Mouse (Mus musculus) hindbrain, embryonic 14.5 days (tissue): ENCODE data around the gene Alkbh7. TPM values are rescaled to one million over a fixed set of nuclear protein-coding genes. Genes with fewer than 3 reads are reported as not detected.

ENCODE experiments used
- ATAC-seq: fragments of 200-750 bp; cut with Nextera tagmentation; 2 replicates; pipeline ENCODE4 v1.8.0; 2017; ENCODE audit warnings: moderate number of reproducible peaks, mild to moderate bottlenecking, moderate TSS enrichment, moderate library complexity; ENCODE audit not compliant: low FRiP score
- DNase-seq: peaks from one replicate; pipeline ENCODE4 v3.0.0-alpha.2; 2015; ENCODE audit warnings: low spot score
- H3K27ac ChIP-seq: fragments of 300-500 bp; sonication (generic); 2 replicates; pipeline ENCODE4 v1.5.1; 2014; ENCODE audit warnings: mild to moderate bottlenecking, moderate library complexity
- H3K27me3 ChIP-seq: fragments of 300-500 bp; sonication (generic); 2 replicates; pipeline ENCODE4 v1.6.1; 2014; ENCODE audit warnings: mild to moderate bottlenecking, low read length, mixed read lengths; ENCODE audit not compliant: control insufficient read depth, insufficient read depth
- H3K36me3 ChIP-seq: fragments of 300-500 bp; sonication (generic); replicated peaks from 2 replicates; pipeline ENCODE4 v1.6.1; 2014; ENCODE audit not compliant: control insufficient read depth, insufficient read depth
- H3K4me1 ChIP-seq: fragments of 300-500 bp; sonication (generic); replicated peaks from 2 replicates; pipeline ENCODE4 v1.6.1; 2014; ENCODE audit warnings: antibody characterized with exemption, low read length, mixed read lengths; ENCODE audit not compliant: control insufficient read depth, insufficient read depth
- H3K4me2 ChIP-seq: fragments of 300-500 bp; sonication (generic); replicated peaks from 2 replicates; pipeline ENCODE4 v1.6.1; 2014; ENCODE audit warnings: mild to moderate bottlenecking, moderate library complexity
- H3K4me3 ChIP-seq: fragments of 300-500 bp; sonication (generic); replicated peaks from 2 replicates; pipeline ENCODE4 v1.5.1; 2014; ENCODE audit warnings: mild to moderate bottlenecking, low read length
- H3K9ac ChIP-seq: fragments of 300-500 bp; sonication (generic); 2 replicates; pipeline ENCODE4 v1.6.1; 2014
- H3K9me3 ChIP-seq: fragments of 300-500 bp; sonication (generic); 2 replicates; pipeline ENCODE4 v1.6.1; 2016; ENCODE audit warnings: low read length; ENCODE audit not compliant: control insufficient read depth
- WGBS: fragments of 180-500 bp; shearing (Covaris S2); extraction: QIAGEN DNeasy Blood & Tissue Kit; methylation state at CpG from one replicate; pipeline ENCODE4 v1.1.7; 2014; 5-methylcytosine and 5-hydroxymethylcytosine counted together
- polyA plus RNA-seq: library from polyadenylated mRNA; unstranded; fragments of >200 nt; fragmentation: Nextera tagmentation; extraction: Ambion mirVana; gene quantifications from 2 replicates; pipeline ENCODE4 v1.2.1, GENCODE M21; 2014

Gene Alkbh7
- polyA plus RNA-seq, 1 experiment from 2014 or later: 55.7 TPM

GRCm38 (mm10) chr17:56969321-56969720, 27.8 kb upstream of the Alkbh7 start:
- H3K36me3 ChIP-seq: no peaks in the 10 kb centered on the region
- no peaks in the 10 kb centered on the region for H3K9me3 ChIP-seq
- ATAC-seq (no peak), DNase-seq (no peak)
- H3K4me1 ChIP-seq: no peaks in the 10 kb centered on the region
- H3K4me2 ChIP-seq: no peak overlapping the region
- no peak overlapping the region for H3K9ac ChIP-seq
- H3K4me3 ChIP-seq: no peak overlapping the region
- no peaks in the 10 kb centered on the region for H3K27me3 ChIP-seq
- H3K27ac ChIP-seq: no peak overlapping the region
- WGBS: 76% methylated on average over 3 of the region's 3 CpGs

- no peak for ATAC-seq
- Histone ChIP-seq H3K4me3 (no peak overlapping the region), H3K27ac (no peak overlapping the region), H3K27me3 (no peaks in the 10 kb centered on the region), H3K9me3 (no peaks in the 10 kb centered on the region), H3K9ac (no peak overlapping the region), H3K4me1 (no peaks in the 10 kb centered on the region), H3K4me2 (no peak overlapping the region), H3K36me3 (no peaks in the 10 kb centered on the region)
- DNase-seq: no peak
- 65% methylated on average over 5 of the region's 5 CpGs for WGBS
These were observed 27.1 kb upstream of the Alkbh7 start for GRCm38 (mm10) chr17:56970081-56970480.

GRCm38 (mm10) chr17:56973956-56974707, 23.0 kb upstream of the Alkbh7 start:
- H3K9me3 ChIP-seq: no peaks in the 10 kb centered on the region
- no peaks in the 10 kb centered on the region for H3K4me1 ChIP-seq
- ATAC-seq (no peak), DNase-seq (no peak)
- no peak overlapping the region for H3K27ac ChIP-seq
- WGBS: 59% methylated on average over 11 of the region's 14 CpGs
- no peaks in the 10 kb centered on the region for H3K27me3 ChIP-seq
- H3K36me3 ChIP-seq: no peaks in the 10 kb centered on the region
- H3K4me2 ChIP-seq: no peak overlapping the region
- H3K4me3 ChIP-seq: no peak overlapping the region
- H3K9ac ChIP-seq: no peak overlapping the region

- no peak overlapping the region for H3K9ac ChIP-seq
- H3K4me2 ChIP-seq: no peak overlapping the region
- no peaks in the 10 kb centered on the region for H3K9me3 ChIP-seq
- DNase-seq (no peak), ATAC-seq (no peak)
- no peaks in the 10 kb centered on the region for H3K27me3 ChIP-seq
- no peak overlapping the region for H3K27ac ChIP-seq
- H3K36me3 ChIP-seq: no peaks in the 10 kb centered on the region
- no peak overlapping the region for H3K4me3 ChIP-seq
- 89% methylated on average over 5 of the region's 5 CpGs for WGBS
- no peaks in the 10 kb centered on the region for H3K4me1 ChIP-seq
These were observed 22.4 kb upstream of the Alkbh7 start for GRCm38 (mm10) chr17:56974708-56975240.

GRCm38 (mm10) chr17:56975391-56975790, 21.7 kb upstream of the Alkbh7 start:
- 74% methylated on average over 3 of the region's 3 CpGs for WGBS
- no peaks in the 10 kb centered on the region for H3K4me1 ChIP-seq
- no peak overlapping the region for H3K4me2 ChIP-seq
- no peaks in the 10 kb centered on the region for H3K36me3 ChIP-seq
- no peaks in the 10 kb centered on the region for H3K9me3 ChIP-seq
- no peaks in the 10 kb centered on the region for H3K27me3 ChIP-seq
- DNase-seq (no peak), ATAC-seq (no peak)
- no peak overlapping the region for H3K4me3 ChIP-seq
- H3K27ac ChIP-seq: no peak overlapping the region
- H3K9ac ChIP-seq: no peak overlapping the region

GRCm38 (mm10) chr17:56976531-56977390, 20.4 kb upstream of the Alkbh7 start:
- H3K27me3 ChIP-seq: no peaks in the 10 kb centered on the region
- no peaks in the 10 kb centered on the region for H3K4me1 ChIP-seq
- no peaks in the 10 kb centered on the region for H3K9me3 ChIP-seq
- no peak for DNase-seq
- H3K36me3 ChIP-seq: no peaks in the 10 kb centered on the region
- WGBS: 80% methylated on average over 8 of the region's 8 CpGs
- no peak overlapping the region for H3K9ac ChIP-seq
- ATAC-seq: no peak
- H3K4me3 ChIP-seq: no peak overlapping the region
- no peak overlapping the region for H3K4me2 ChIP-seq
- no peak overlapping the region for H3K27ac ChIP-seq

- Histone ChIP-seq H3K4me3 (no peak overlapping the region), H3K27me3 (no peaks in the 10 kb centered on the region), H3K27ac (no peak overlapping the region), H3K4me2 (no peak overlapping the region), H3K4me1 (no peaks in the 10 kb centered on the region), H3K36me3 (no peaks in the 10 kb centered on the region), H3K9ac (no peak overlapping the region), H3K9me3 (no peaks in the 10 kb centered on the region)
- no peak for ATAC-seq
- WGBS: 40% methylated on average over 7 of the region's 8 CpGs
- DNase-seq: no peak
These were observed 17.6 kb upstream of the Alkbh7 start for GRCm38 (mm10) chr17:56979524-56979923.

GRCm38 (mm10) chr17:56981049-56981448, 16.1 kb upstream of the Alkbh7 start:
- H3K4me1 ChIP-seq: no peaks in the 10 kb centered on the region
- no peaks in the 10 kb centered on the region for H3K27me3 ChIP-seq
- H3K9ac ChIP-seq: no peak overlapping the region
- H3K4me3 ChIP-seq: no peak overlapping the region
- H3K9me3 ChIP-seq: no peaks in the 10 kb centered on the region
- H3K27ac ChIP-seq: no peak overlapping the region
- H3K4me2 ChIP-seq: no peak overlapping the region
- ATAC-seq (no peak), DNase-seq (no peak)
- H3K36me3 ChIP-seq: no peaks in the 10 kb centered on the region
- WGBS: 87% methylated on average over 7 of the region's 7 CpGs

GRCm38 (mm10) chr17:56982013-56982412, 15.1 kb upstream of the Alkbh7 start, which contains the start of gene Acer1:
Acer1 (minus strand) TSS chr17:56982126.
- H3K4me2 ChIP-seq: no peak within 1 kb of the TSS
- WGBS: 76% methylated on average over 5 of the region's 5 CpGs

More at GRCm38 (mm10) chr17:56982013-56982412, 15.1 kb upstream of the Alkbh7 start, which contains the start of gene Acer1:
- Histone ChIP-seq H3K9me3 (no peaks in the 10 kb centered on the region), H3K4me3 (no peak within 1 kb of the TSS), H3K27ac (no peak within 1 kb of the TSS), H3K9ac (no peak within 1 kb of the TSS), H3K36me3 (no peaks in the 10 kb centered on the region), H3K4me1 (no peaks in the 10 kb centered on the region), H3K27me3 (no peaks in the 10 kb centered on the region)
- ATAC-seq (no peak), DNase-seq (no peak)
